Mouse (Mus musculus): ENCODE measurements around the gene Nos1ap. TPM values are rescaled to one million over a fixed set of nuclear protein-coding genes. Genes with fewer than 3 reads are reported as not detected.

The Nos1ap gene
- polyA plus RNA-seq, 1 experiment, result 3.5 TPM

GRCm38 (mm10) chr1:170459896-170460602 is 129.6 kb downstream of the Nos1ap start:
- H3K27ac ChIP-seq (ENCODE audit: insufficient read depth, low read length), result no peak overlapping the region
- H3K4me1 ChIP-seq (ENCODE audit: control insufficient read depth, insufficient read depth, low read length), result 0 out of 2 replicates have a peak, but pooled peaks cover 3% of the 10 kb centered on the region
- TF ChIP-seq POLR2A (IDR thresholded peaks at IDR 0.05; ENCODE audit: low read depth, low read length), result no peak
- no peak for TF ChIP-seq CTCF (IDR thresholded peaks at IDR 0.05; ENCODE audit: borderline replicate concordance, insufficient read depth, low read length)
- no peak overlapping the region for H3K4me3 ChIP-seq (ENCODE audit: insufficient read depth, low read length)

DNA sequence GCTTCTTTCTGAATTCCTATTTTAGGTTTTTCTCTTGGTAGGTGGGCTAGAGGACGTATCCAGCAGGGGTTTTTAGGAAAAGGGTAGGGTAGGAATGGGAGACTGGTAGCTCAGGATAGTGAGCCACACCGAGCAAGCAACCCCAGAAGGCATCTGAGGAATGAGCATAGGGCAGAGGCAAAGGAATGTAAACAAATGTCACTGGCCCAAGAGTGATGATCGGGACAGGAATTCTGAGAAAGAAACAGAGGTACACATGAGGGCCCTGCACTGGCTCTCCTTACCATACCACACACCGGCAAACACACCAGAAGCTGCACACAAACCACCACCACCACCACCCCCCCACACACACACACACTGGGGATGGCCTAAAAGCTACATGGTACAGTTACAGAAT is 132.0 kb downstream of the Nos1ap start:
- H3K4me1 ChIP-seq (ENCODE audit: control insufficient read depth, insufficient read depth, low read length), result 0 out of 2 replicates have a peak, but pooled peaks cover 3% of the 10 kb centered on the region
- no peak overlapping the region for H3K4me3 ChIP-seq (ENCODE audit: insufficient read depth, low read length)
- no peak overlapping the region for H3K27ac ChIP-seq (ENCODE audit: insufficient read depth, low read length)
- TF ChIP-seq CTCF (IDR thresholded peaks at IDR 0.05; ENCODE audit: borderline replicate concordance, insufficient read depth, low read length) (no peak), POLR2A (IDR thresholded peaks at IDR 0.05; ENCODE audit: low read depth, low read length) (no peak)

DNA sequence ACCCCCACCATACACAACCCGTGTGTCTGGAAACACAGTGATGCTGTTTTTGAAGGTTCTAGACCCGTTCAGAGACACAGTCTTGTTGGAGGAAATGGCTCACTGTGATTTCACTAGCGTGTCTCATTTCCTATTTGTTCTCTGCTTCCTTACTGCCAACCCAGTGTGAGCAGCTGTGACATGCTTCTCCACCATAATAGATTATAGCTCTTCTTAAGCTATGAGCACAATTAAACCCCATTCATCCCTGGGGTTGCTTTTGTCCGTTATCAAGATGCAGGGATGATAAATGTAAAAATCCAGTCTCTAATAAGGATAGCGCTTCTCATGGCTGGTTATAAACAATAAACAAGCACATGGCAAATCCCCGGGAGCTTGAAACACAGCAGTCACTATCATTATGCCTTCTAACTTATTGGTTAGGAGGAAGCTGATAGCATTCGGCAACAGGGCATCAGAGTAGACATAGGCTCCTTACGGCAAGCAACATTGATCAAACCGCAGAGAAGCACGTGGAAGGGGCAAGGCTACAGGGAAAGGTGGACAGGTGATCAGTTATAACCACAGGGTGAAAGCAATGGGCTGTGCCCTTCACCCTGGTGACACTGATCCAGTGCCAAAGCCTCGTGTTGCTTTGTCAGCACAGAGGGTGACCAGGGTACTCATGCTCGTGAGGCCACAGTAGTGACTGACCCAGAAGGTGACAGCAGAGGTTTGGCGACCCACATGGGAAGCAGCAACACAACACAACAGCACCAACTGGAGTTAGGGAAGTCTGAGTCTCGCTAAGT is 133.6 kb downstream of the Nos1ap start:
- H3K4me1 ChIP-seq (ENCODE audit: control insufficient read depth, insufficient read depth, low read length), result 0 out of 2 replicates have a peak, but pooled peaks cover 3% of the 10 kb centered on the region

DNA sequence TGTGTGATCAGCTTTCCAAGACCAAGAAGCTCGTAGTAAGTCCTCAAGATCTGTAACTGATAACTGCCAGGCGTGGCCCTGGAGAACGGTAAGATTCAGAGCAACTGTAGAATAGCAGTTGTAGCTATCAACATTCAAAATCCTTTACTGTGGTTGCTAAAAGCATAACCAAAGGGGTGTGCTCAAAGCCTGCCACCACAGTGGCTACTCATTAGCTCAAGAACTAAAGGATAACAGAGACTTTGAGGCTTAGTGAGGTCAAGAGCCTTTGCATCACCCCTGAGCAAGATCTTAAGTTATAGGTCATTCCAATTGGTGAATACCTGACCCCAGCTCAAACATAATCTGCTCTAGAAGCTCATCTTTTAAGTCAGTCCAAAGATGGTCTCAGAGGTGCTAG is 134.3 kb downstream of the Nos1ap start:
- Histone ChIP-seq H3K4me3 (ENCODE audit: insufficient read depth, low read length) (no peak overlapping the region), H3K27ac (ENCODE audit: insufficient read depth, low read length) (no peak overlapping the region), H3K4me1 (ENCODE audit: control insufficient read depth, insufficient read depth, low read length) (0 out of 2 replicates have a peak, but pooled peaks cover 3% of the 10 kb centered on the region)
- no peak for TF ChIP-seq CTCF (IDR thresholded peaks at IDR 0.05; ENCODE audit: borderline replicate concordance, insufficient read depth, low read length)
- no peak for TF ChIP-seq POLR2A (IDR thresholded peaks at IDR 0.05; ENCODE audit: low read depth, low read length)

More for the DNA sequence above, 133.6 kb downstream of the Nos1ap start:
- no peak overlapping the region for H3K27ac ChIP-seq (ENCODE audit: insufficient read depth, low read length)
- TF ChIP-seq CTCF (IDR thresholded peaks at IDR 0.05; ENCODE audit: borderline replicate concordance, insufficient read depth, low read length), result no peak
- H3K4me3 ChIP-seq (ENCODE audit: insufficient read depth, low read length), result no peak overlapping the region

GRCm38 (mm10) chr1:170453455-170453854 is 136.2 kb downstream of the Nos1ap start:
- Histone ChIP-seq H3K4me1 (ENCODE audit: control insufficient read depth, insufficient read depth, low read length) (0 out of 2 replicates have a peak, but pooled peaks cover 3% of the 10 kb centered on the region), H3K27ac (ENCODE audit: insufficient read depth, low read length) (no peak overlapping the region), H3K4me3 (ENCODE audit: insufficient read depth, low read length) (no peak overlapping the region)
- no peak for TF ChIP-seq CTCF (IDR thresholded peaks at IDR 0.05; ENCODE audit: borderline replicate concordance, insufficient read depth, low read length)
- TF ChIP-seq POLR2A (IDR thresholded peaks at IDR 0.05; ENCODE audit: low read depth, low read length), result no peak

DNA sequence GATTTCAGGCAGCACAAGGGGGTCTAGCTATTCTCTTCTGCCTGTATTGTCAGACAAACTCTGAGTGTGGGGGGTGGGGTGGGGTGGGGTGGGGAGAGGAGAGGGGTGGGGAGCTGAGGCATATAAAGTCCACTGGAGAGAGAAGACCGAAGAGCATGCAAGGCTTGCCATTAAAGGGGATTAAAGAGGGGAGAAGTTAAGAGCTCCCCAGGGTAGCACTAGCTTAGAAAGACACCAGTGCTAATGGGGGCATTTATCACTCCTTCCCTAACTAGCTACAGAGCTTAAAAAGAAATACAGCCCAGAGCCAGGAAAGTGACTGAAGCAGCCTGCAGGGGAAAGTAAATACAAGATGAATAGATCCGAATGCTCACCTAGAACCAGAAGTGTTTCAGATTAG is 141.4 kb downstream of the Nos1ap start:
- Histone ChIP-seq H3K4me3 (ENCODE audit: insufficient read depth, low read length) (no peak overlapping the region), H3K27ac (ENCODE audit: insufficient read depth, low read length) (no peak overlapping the region), H3K4me1 (ENCODE audit: control insufficient read depth, insufficient read depth, low read length) (no peaks in the 10 kb centered on the region)
- no peak for TF ChIP-seq CTCF (IDR thresholded peaks at IDR 0.05; ENCODE audit: borderline replicate concordance, insufficient read depth, low read length)
- TF ChIP-seq POLR2A (IDR thresholded peaks at IDR 0.05; ENCODE audit: low read depth, low read length), result no peak

DNA sequence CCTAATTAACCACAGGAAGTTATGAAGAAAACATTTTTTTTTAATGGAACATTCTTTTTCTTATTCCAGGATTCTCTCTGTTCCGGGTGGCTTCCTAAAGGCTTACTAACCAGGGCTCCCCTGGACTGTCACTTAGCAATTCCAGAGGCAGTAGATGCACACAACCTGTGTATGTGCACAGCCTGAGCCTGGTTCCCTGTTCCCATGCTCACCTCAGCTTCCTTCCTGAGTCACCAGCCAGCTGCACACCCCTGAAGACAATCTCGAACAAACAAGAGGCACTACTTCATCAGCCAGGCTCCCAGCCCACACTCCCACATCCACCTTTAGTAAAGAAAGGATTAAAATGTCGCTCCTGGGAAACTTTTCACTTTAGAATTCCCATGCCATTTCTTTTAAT is 144.2 kb downstream of the Nos1ap start:
- Histone ChIP-seq H3K27ac (ENCODE audit: insufficient read depth, low read length) (no peak overlapping the region), H3K4me1 (ENCODE audit: control insufficient read depth, insufficient read depth, low read length) (no peaks in the 10 kb centered on the region), H3K4me3 (ENCODE audit: insufficient read depth, low read length) (no peak overlapping the region)
- TF ChIP-seq CTCF (IDR thresholded peaks at IDR 0.05; ENCODE audit: borderline replicate concordance, insufficient read depth, low read length) (no peak), POLR2A (IDR thresholded peaks at IDR 0.05; ENCODE audit: low read depth, low read length) (no peak)

DNA sequence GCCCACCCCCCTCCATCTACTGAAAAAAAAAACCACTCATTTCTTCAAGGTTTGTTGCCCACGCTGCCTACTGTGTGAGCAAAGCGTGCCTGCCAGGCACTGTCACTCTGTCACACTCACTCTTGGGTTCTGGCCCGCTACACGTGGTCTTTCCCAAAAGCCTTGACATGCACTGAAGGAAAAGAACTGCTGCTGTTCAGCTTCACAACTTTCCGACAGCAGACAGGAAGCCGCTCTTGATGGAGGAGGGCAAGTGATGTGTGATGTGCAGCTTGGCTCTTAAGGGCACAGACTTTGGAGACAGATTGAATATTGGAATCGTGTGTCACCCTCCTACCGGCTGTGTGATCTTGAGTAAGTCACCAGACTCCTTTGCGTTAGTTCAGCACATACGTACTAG is 149.3 kb downstream of the Nos1ap start:
- no peak overlapping the region for H3K27ac ChIP-seq (ENCODE audit: insufficient read depth, low read length)
- H3K4me3 ChIP-seq (ENCODE audit: insufficient read depth, low read length), result no peak overlapping the region
- H3K4me1 ChIP-seq (ENCODE audit: control insufficient read depth, insufficient read depth, low read length), result peaks cover 8% of the 10 kb centered on the region
- TF ChIP-seq POLR2A (IDR thresholded peaks at IDR 0.05; ENCODE audit: low read depth, low read length) (no peak), CTCF (IDR thresholded peaks at IDR 0.05; ENCODE audit: borderline replicate concordance, insufficient read depth, low read length) (no peak)

DNA sequence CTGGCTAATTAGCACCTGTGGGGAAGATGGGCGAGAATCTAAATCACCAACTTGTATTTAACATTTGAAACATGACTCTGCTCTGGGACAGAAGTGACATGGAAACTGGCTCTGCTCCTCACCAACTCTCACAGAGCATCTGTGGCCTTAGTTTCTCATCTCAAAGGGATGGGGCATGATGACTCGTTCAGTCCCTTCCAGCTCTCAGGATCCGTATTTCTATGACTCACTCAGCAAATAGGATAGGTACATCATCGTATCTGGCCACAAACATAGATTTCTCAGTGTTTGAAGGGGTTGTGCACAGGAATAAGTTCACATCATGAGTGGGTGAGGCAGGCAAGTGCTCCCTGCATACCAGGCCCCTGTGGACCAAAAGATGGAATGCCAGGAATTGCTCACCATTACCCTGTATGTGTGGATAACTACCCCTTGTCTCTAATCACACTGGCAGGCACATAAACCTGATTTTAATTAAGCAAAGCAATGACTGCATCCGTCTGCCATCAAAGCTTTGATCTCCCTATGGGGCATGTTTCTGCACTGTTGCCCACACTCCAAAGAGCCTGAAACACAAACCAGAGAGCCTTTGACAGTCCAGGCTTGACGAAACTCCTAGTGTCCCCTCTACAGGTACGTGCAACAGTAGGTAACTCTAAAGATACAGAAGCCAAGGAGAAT is 151.1 kb downstream of the Nos1ap start:
- no peak overlapping the region for H3K27ac ChIP-seq (ENCODE audit: insufficient read depth, low read length)
- H3K4me3 ChIP-seq (ENCODE audit: insufficient read depth, low read length), result no peak overlapping the region
- peaks cover 8% of the 10 kb centered on the region for H3K4me1 ChIP-seq (ENCODE audit: control insufficient read depth, insufficient read depth, low read length)
- TF ChIP-seq CTCF (IDR thresholded peaks at IDR 0.05; ENCODE audit: borderline replicate concordance, insufficient read depth, low read length), result no peak
- TF ChIP-seq POLR2A (IDR thresholded peaks at IDR 0.05; ENCODE audit: low read depth, low read length), result no peak

Data from embryonic fibroblast, embryonic 13.5 days (primary cell).